In genomic region chr5:110664041-110664440, GRCm38 (mm10) we compare ENCODE assay signal across 17 mouse cellular contexts.
"Had no signal": no experiment of that assay in that cellular context is flagged by ENCODE, and none has a peak within 500 bp of the region (broad histone marks: within the 10 kb centered on the region; RNA-seq: fewer than 3 reads in every experiment).

No protein-coding gene starts in this region.

- DNase-seq: lung, adult 2 months; lung, postnatal 14 days; lung, postnatal 36 days; right cerebral cortex, postnatal 14 days; thymus, adult 2 months; thymus, postnatal 25 days; thymus, postnatal 4 days had no signal

- H3K4me2 ChIP-seq: lung, embryonic 15.5 days; midbrain, embryonic 11.5 days; midbrain, embryonic 13.5 days; midbrain, embryonic 15.5 days; neural tube, embryonic 12.5 days; stomach, embryonic 15.5 days had no signal

- H3K4me3 ChIP-seq: lung, embryonic 15.5 days; megakaryocyte, embryonic 14.5 days; midbrain, embryonic 13.5 days; midbrain, embryonic 15.5 days; neural tube, embryonic 12.5 days; stomach, embryonic 15.5 days had no signal

- H3K4me1 ChIP-seq: lung, embryonic 15.5 days; megakaryocyte, embryonic 14.5 days; midbrain, embryonic 13.5 days; midbrain, embryonic 15.5 days; neural tube, embryonic 12.5 days; stomach, embryonic 15.5 days had no signal

- H3K27ac ChIP-seq: lung, embryonic 15.5 days; macrophage; midbrain, embryonic 13.5 days; midbrain, embryonic 15.5 days; neural tube, embryonic 12.5 days; stomach, embryonic 15.5 days; stomach, postnatal 0 days had no signal

- H3K9ac ChIP-seq: lung, embryonic 15.5 days; midbrain, embryonic 13.5 days; midbrain, embryonic 15.5 days; neural tube, embryonic 12.5 days; stomach, embryonic 15.5 days had no signal

- ATAC-seq: lung, postnatal 0 days; midbrain, embryonic 13.5 days; midbrain, embryonic 15.5 days had no signal

- H3K9me3 ChIP-seq: lung, embryonic 15.5 days; megakaryocyte, embryonic 14.5 days; midbrain, embryonic 13.5 days; midbrain, embryonic 15.5 days; neural tube, embryonic 12.5 days; stomach, embryonic 15.5 days had no signal

- H3K27me3 ChIP-seq: lung, embryonic 15.5 days; megakaryocyte, embryonic 14.5 days; midbrain, embryonic 13.5 days; midbrain, embryonic 15.5 days; neural tube, embryonic 12.5 days; stomach, embryonic 15.5 days had no signal
